Mouse (Mus musculus) left cerebral cortex, adult 18-20 months (tissue): ENCODE data around the gene Mrgprg. TPM values are rescaled to one million over a fixed set of nuclear protein-coding genes. Genes with fewer than 3 reads are reported as not detected.

Experiments
- microRNA-seq, 2 experiments: library from miRNA; unstranded; fragments of <30 nt; microRNA quantifications; one replicate each; pipeline ENCODE4 v1.2.0; 2021
- total RNA-seq, 2 experiments: library from RNA; stranded (reverse); gene quantifications; 2 replicates each; pipeline ENCODE4 v1.2.3; 2021

The Mrgprg gene
- total RNA-seq, 2 experiments from 2014 or later, result not detected

Small RNA genes within 50 kb of the gene (microRNA-seq; reads per million reads assigned to microRNA genes)
- 0 reads per million in 2 experiments for gene Gm22064

Other genes starting within 250 kb of the Mrgprg start
- gene Nap1l4, start 217.9 kb downstream of the Mrgprg start, total RNA-seq, result 100 to 1,000 TPM; 110 to 119 TPM
- gene Cars, start 166.9 kb downstream of the Mrgprg start, total RNA-seq, result 10 to 100 TPM; 53.2 to 57.8 TPM
- gene Tnfrsf26, start 138.3 kb downstream of the Mrgprg start, total RNA-seq, result not detected
- gene Tnfrsf22, start 117.3 kb downstream of the Mrgprg start, total RNA-seq, result 1 to 10 TPM; 1.7 to 2.1 TPM
- 1 to 10 TPM; 1.0 to 1.1 TPM for gene Tnfrsf23, start 81.1 kb downstream of the Mrgprg start, total RNA-seq
- 10 to 100 TPM; 34.1 to 36.6 TPM for gene Osbpl5, start 10.0 kb downstream of the Mrgprg start, total RNA-seq
- 1 to 10 TPM; 6.4 to 7.2 TPM for gene Mrgpre, start 17.5 kb upstream of the Mrgprg start, total RNA-seq
- 1 to 10 TPM; 4.7 to 9.0 TPM for gene Nadsyn1, start 55.9 kb upstream of the Mrgprg start, total RNA-seq
- 10 to 100 TPM; 34.4 to 36.7 TPM for gene Dhcr7, start 56.2 kb upstream of the Mrgprg start, total RNA-seq
- not detected for gene Gm498, start 99.8 kb upstream of the Mrgprg start, total RNA-seq
- 100 to 1,000 TPM; 124 to 128 TPM for gene Shank2, start 234.9 kb upstream of the Mrgprg start, total RNA-seq